Mouse (Mus musculus): Measurements from ENCODE around the gene Ankrd9. TPM values are rescaled to one million over a fixed set of nuclear protein-coding genes. Genes with fewer than 3 reads are reported as not detected.

The Ankrd9 gene
- polyA plus RNA-seq, 1 experiment from 2014 or later: 7.0 TPM

GRCm38 (mm10) chr12:110992771-110993170, 13.9 kb upstream of the Ankrd9 start:
- Histone ChIP-seq H3K4me1 (ENCODE audit: control insufficient read depth, insufficient read depth, low read length) (no peaks in the 10 kb centered on the region), H3K9me3 (replicated peaks; ENCODE audit: control insufficient read depth, low read length, poor library complexity, severe bottlenecking) (no peaks in the 10 kb centered on the region; the same call in 1 of the 2 replicates), H3K27me3 (ENCODE audit: control insufficient read depth, insufficient read depth, low read depth, low read length) (no peaks in the 10 kb centered on the region), H3K4me2 (ENCODE audit: low read length) (no peak overlapping the region; the same call in 1 of the 2 replicates), H3K9ac (ENCODE audit: low read depth, low read length) (no peak overlapping the region), H3K36me3 (ENCODE audit: control insufficient read depth, insufficient read depth, low read length) (no peaks in the 10 kb centered on the region), H3K27ac (ENCODE audit: low read length) (no peak overlapping the region), H3K4me3 (ENCODE audit: low read depth, low read length) (no peak overlapping the region)
- 82% methylated on average over 12 of the region's 12 CpGs for WGBS
- no peak for ATAC-seq

- Histone ChIP-seq H3K27ac (ENCODE audit: low read length) (peak overlapping the region; percentile 29; the same call in 1 of the 2 replicates), H3K9me3 (replicated peaks; ENCODE audit: control insufficient read depth, low read length, poor library complexity, severe bottlenecking) (no peaks in the 10 kb centered on the region), H3K4me2 (ENCODE audit: low read length) (peak overlapping the region; percentile 63), H3K9ac (ENCODE audit: low read depth, low read length) (peak overlapping the region; percentile 66), H3K4me1 (ENCODE audit: control insufficient read depth, insufficient read depth, low read length) (no peaks in the 10 kb centered on the region), H3K4me3 (ENCODE audit: low read depth, low read length) (peak overlapping the region; percentile 45), H3K27me3 (ENCODE audit: control insufficient read depth, insufficient read depth, low read depth, low read length) (no peaks in the 10 kb centered on the region), H3K36me3 (ENCODE audit: control insufficient read depth, insufficient read depth, low read length) (no peaks in the 10 kb centered on the region)
- peak; percentile 85 for ATAC-seq
- WGBS: 1% methylated on average over 23 of the region's 24 CpGs
Measured at GRCm38 (mm10) chr12:110992128-110992553, 13.3 kb upstream of the Ankrd9 start.

GRCm38 (mm10) chr12:110991361-110992127, 12.7 kb upstream of the Ankrd9 start:
- H3K27ac ChIP-seq (ENCODE audit: low read length): no peak overlapping the region; the same call in 1 of the 2 replicates
- H3K9me3 ChIP-seq (replicated peaks; ENCODE audit: control insufficient read depth, low read length, poor library complexity, severe bottlenecking): no peaks in the 10 kb centered on the region
- H3K9ac ChIP-seq (ENCODE audit: low read depth, low read length): peak overlapping the region; percentile 66
- WGBS: 1% methylated on average over 23 of the region's 23 CpGs
- H3K36me3 ChIP-seq (ENCODE audit: control insufficient read depth, insufficient read depth, low read length): no peaks in the 10 kb centered on the region
- no peaks in the 10 kb centered on the region for H3K27me3 ChIP-seq (ENCODE audit: control insufficient read depth, insufficient read depth, low read depth, low read length)
- H3K4me3 ChIP-seq (ENCODE audit: low read depth, low read length): peak overlapping the region; percentile 45
- ATAC-seq: peak; percentile 86
- H3K4me2 ChIP-seq (ENCODE audit: low read length): peak overlapping the region; percentile 63
- no peaks in the 10 kb centered on the region for H3K4me1 ChIP-seq (ENCODE audit: control insufficient read depth, insufficient read depth, low read length)

DNA sequence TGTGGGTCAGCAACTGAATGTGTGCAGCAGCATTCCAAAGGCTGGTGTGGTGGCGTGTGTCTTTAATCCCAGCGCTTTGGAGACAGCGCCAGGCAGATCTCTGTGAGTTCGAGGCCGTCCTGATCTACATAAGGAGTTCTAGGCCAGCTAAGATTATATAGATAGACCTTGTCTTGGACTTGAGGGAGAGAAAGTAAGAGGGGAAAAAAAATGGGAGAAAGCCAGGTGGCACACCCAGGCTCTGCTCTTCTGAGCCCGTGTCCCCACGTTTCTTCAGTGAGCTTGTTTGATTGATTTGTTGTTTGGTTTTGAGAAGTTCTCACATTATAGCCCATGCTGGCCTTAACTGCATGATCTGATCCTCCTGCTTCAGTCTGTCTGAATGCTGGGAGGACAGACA, 11.7 kb upstream of the Ankrd9 start:
- no peaks in the 10 kb centered on the region for H3K4me1 ChIP-seq (ENCODE audit: control insufficient read depth, insufficient read depth, low read length)
- no peaks in the 10 kb centered on the region for H3K9me3 ChIP-seq (replicated peaks; ENCODE audit: control insufficient read depth, low read length, poor library complexity, severe bottlenecking)
- no peak overlapping the region for H3K4me2 ChIP-seq (ENCODE audit: low read length)
- no peaks in the 10 kb centered on the region for H3K36me3 ChIP-seq (ENCODE audit: control insufficient read depth, insufficient read depth, low read length)
- no peak for ATAC-seq
- H3K27ac ChIP-seq (ENCODE audit: low read length): no peak overlapping the region
- no peaks in the 10 kb centered on the region for H3K27me3 ChIP-seq (ENCODE audit: control insufficient read depth, insufficient read depth, low read depth, low read length)
- no peak overlapping the region for H3K4me3 ChIP-seq (ENCODE audit: low read depth, low read length)
- no peak overlapping the region for H3K9ac ChIP-seq (ENCODE audit: low read depth, low read length)
- 91% methylated on average over 7 of the region's 7 CpGs for WGBS

DNA sequence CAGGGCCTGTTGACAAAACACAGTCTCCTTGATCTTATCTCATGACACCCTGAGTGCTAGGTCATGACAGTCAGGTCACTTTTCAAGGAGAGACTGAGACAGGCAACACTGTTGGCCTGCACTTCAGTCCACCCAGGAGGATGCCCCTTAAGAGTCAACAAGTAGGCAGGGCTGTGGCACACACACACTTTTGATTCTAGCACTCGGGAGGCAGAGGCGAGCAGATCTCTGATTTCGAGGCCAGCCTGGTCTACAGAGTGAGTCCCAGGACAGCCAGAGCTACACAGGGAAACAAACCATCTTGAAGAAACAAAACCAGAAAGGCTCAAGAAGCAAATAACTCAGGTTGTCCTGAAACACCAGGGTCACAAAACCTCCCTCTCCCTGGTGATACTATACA, 10.6 kb upstream of the Ankrd9 start:
- 92% methylated on average over 3 of the region's 3 CpGs for WGBS

GRCm38 (mm10) chr12:110986536-110987425, 7.9 kb upstream of the Ankrd9 start:
- Histone ChIP-seq H3K4me3 (ENCODE audit: low read depth, low read length) (no peak overlapping the region), H3K36me3 (ENCODE audit: control insufficient read depth, insufficient read depth, low read length) (no peaks in the 10 kb centered on the region), H3K4me1 (ENCODE audit: control insufficient read depth, insufficient read depth, low read length) (no peaks in the 10 kb centered on the region), H3K4me2 (ENCODE audit: low read length) (no peak overlapping the region), H3K27me3 (ENCODE audit: control insufficient read depth, insufficient read depth, low read depth, low read length) (no peaks in the 10 kb centered on the region), H3K27ac (ENCODE audit: low read length) (no peak overlapping the region), H3K9me3 (replicated peaks; ENCODE audit: control insufficient read depth, low read length, poor library complexity, severe bottlenecking) (no peaks in the 10 kb centered on the region), H3K9ac (ENCODE audit: low read depth, low read length) (no peak overlapping the region)
- WGBS: 86% methylated on average over 11 of the region's 11 CpGs
- no peak for ATAC-seq

More for the DNA sequence above, 10.6 kb upstream of the Ankrd9 start:
- no peak for ATAC-seq
- H3K9ac ChIP-seq (ENCODE audit: low read depth, low read length): no peak overlapping the region
- H3K9me3 ChIP-seq (replicated peaks; ENCODE audit: control insufficient read depth, low read length, poor library complexity, severe bottlenecking): no peaks in the 10 kb centered on the region
- no peaks in the 10 kb centered on the region for H3K36me3 ChIP-seq (ENCODE audit: control insufficient read depth, insufficient read depth, low read length)
- no peak overlapping the region for H3K27ac ChIP-seq (ENCODE audit: low read length)
- no peaks in the 10 kb centered on the region for H3K27me3 ChIP-seq (ENCODE audit: control insufficient read depth, insufficient read depth, low read depth, low read length)
- H3K4me2 ChIP-seq (ENCODE audit: low read length): no peak overlapping the region
- no peak overlapping the region for H3K4me3 ChIP-seq (ENCODE audit: low read depth, low read length)
- H3K4me1 ChIP-seq (ENCODE audit: control insufficient read depth, insufficient read depth, low read length): no peaks in the 10 kb centered on the region

- H3K27ac ChIP-seq (ENCODE audit: low read length): no peak overlapping the region
- WGBS: 86% methylated on average over 9 of the region's 9 CpGs
- H3K9me3 ChIP-seq (replicated peaks; ENCODE audit: control insufficient read depth, low read length, poor library complexity, severe bottlenecking): no peaks in the 10 kb centered on the region
- H3K4me1 ChIP-seq (ENCODE audit: control insufficient read depth, insufficient read depth, low read length): no peaks in the 10 kb centered on the region
- no peaks in the 10 kb centered on the region for H3K36me3 ChIP-seq (ENCODE audit: control insufficient read depth, insufficient read depth, low read length)
- no peak for ATAC-seq
- H3K4me2 ChIP-seq (ENCODE audit: low read length): no peak overlapping the region
- no peak overlapping the region for H3K9ac ChIP-seq (ENCODE audit: low read depth, low read length)
- no peak overlapping the region for H3K4me3 ChIP-seq (ENCODE audit: low read depth, low read length)
- no peaks in the 10 kb centered on the region; the same call in 1 of the 2 replicates for H3K27me3 ChIP-seq (ENCODE audit: control insufficient read depth, insufficient read depth, low read depth, low read length)
Measured at GRCm38 (mm10) chr12:110985141-110985540, 6.3 kb upstream of the Ankrd9 start.

DNA sequence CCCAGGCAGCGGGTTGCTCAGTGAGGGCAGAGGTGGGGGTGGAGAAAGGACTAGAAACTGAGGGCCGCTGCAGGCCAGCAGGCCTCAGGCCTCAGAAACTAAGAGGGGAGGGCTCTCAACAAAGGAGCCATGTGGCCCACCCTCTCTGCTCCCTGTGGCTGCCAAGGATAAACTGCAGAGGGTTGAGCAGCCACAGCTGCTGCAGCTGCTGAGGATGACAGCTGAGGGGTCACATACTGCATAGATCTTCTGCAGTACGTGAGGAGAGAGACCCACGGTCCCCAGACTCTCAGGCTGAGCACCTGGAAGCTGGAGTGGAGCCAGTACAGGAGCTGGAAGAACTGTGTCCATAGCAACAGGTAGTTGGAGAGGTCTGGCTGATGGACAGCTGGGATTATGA, 5.8 kb upstream of the Ankrd9 start:
- H3K27me3 ChIP-seq (ENCODE audit: control insufficient read depth, insufficient read depth, low read depth, low read length): no peaks in the 10 kb centered on the region; the same call in 1 of the 2 replicates
- no peak overlapping the region for H3K9ac ChIP-seq (ENCODE audit: low read depth, low read length)
- H3K4me2 ChIP-seq (ENCODE audit: low read length): no peak overlapping the region
- no peak overlapping the region for H3K4me3 ChIP-seq (ENCODE audit: low read depth, low read length)
- 73% methylated on average over 4 of the region's 4 CpGs for WGBS
- H3K9me3 ChIP-seq (replicated peaks; ENCODE audit: control insufficient read depth, low read length, poor library complexity, severe bottlenecking): no peaks in the 10 kb centered on the region
- no peak overlapping the region for H3K27ac ChIP-seq (ENCODE audit: low read length)
- no peaks in the 10 kb centered on the region for H3K36me3 ChIP-seq (ENCODE audit: control insufficient read depth, insufficient read depth, low read length)
- no peaks in the 10 kb centered on the region for H3K4me1 ChIP-seq (ENCODE audit: control insufficient read depth, insufficient read depth, low read length)
- ATAC-seq: no peak

DNA sequence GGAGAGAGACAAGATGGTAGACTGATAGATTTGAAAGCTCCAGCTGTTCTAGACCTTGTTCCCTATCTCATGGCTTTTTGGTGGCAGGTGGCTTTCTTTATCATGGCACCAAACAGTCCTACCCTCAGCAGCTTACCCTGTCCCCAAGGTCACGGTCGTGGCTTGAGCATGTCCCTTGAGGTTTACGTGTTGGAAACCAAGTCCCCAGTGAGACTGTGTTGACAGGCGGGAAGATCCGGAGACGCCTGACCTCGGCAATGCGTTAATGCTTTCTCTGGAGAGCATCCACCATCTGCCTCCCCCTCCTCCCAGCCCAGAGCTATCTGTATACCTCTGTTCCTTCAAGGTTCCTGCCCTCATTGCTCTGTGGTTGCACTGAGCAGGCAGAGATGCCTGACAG, 4.9 kb upstream of the Ankrd9 start:
- 80% methylated on average over 8 of the region's 8 CpGs for WGBS

More for the DNA sequence above, 4.9 kb upstream of the Ankrd9 start:
- H3K4me3 ChIP-seq (ENCODE audit: low read depth, low read length): no peak overlapping the region
- H3K27ac ChIP-seq (ENCODE audit: low read length): no peak overlapping the region
- H3K36me3 ChIP-seq (ENCODE audit: control insufficient read depth, insufficient read depth, low read length): no peaks in the 10 kb centered on the region
- H3K4me1 ChIP-seq (ENCODE audit: control insufficient read depth, insufficient read depth, low read length): no peaks in the 10 kb centered on the region; the same call in 1 of the 2 replicates
- no peak overlapping the region for H3K4me2 ChIP-seq (ENCODE audit: low read length)
- H3K27me3 ChIP-seq (ENCODE audit: control insufficient read depth, insufficient read depth, low read depth, low read length): no peaks in the 10 kb centered on the region; the same call in 1 of the 2 replicates
- H3K9ac ChIP-seq (ENCODE audit: low read depth, low read length): no peak overlapping the region
- ATAC-seq: no peak
- H3K9me3 ChIP-seq (replicated peaks; ENCODE audit: control insufficient read depth, low read length, poor library complexity, severe bottlenecking): no peaks in the 10 kb centered on the region
